Mouse (Mus musculus) forebrain, embryonic 11.5 days (tissue): ENCODE measurements around the gene Ssxb10. TPM values are rescaled to one million over a fixed set of nuclear protein-coding genes. Genes with fewer than 3 reads are reported as not detected.
A peak's percentile ranks its signal among the peaks of the same experiment; 100 is the strongest.
"Not testable (repeated sequence)": the region's sequence is repeated elsewhere in the genome, so short reads cannot be mapped to it uniquely, and the experiment has no call there.

Source experiments
- ATAC-seq: fragments of 200-750 bp; cut with Nextera tagmentation; replicated peaks from 2 replicates; pipeline ENCODE4 v1.8.0; 2017; ENCODE audit warnings: moderate TSS enrichment; ENCODE audit not compliant: low FRiP score
- DNase-seq: peaks from one replicate; pipeline ENCODE4 v3.0.0-alpha.2; 2017; ENCODE audit warnings: low spot score
- H3K27ac ChIP-seq: fragments of 300-500 bp; sonication (generic); 2 replicates; pipeline ENCODE4 v1.5.1; 2014; ENCODE audit warnings: low read depth, low read length
- H3K27me3 ChIP-seq: fragments of 300-500 bp; sonication (generic); 2 replicates; pipeline ENCODE4 v1.6.1; 2014; ENCODE audit warnings: mild to moderate bottlenecking, low read length, mixed read lengths; ENCODE audit not compliant: control insufficient read depth, insufficient read depth
- H3K36me3 ChIP-seq: fragments of 300-500 bp; sonication (generic); 2 replicates; pipeline ENCODE4 v1.6.1; 2014; ENCODE audit warnings: mild to moderate bottlenecking, low read length, moderate library complexity, mixed read lengths; ENCODE audit not compliant: control insufficient read depth, insufficient read depth
- H3K4me1 ChIP-seq: fragments of 300-500 bp; sonication (generic); replicated peaks from 2 replicates; pipeline ENCODE4 v1.6.1; 2014; ENCODE audit warnings: low read length, mixed read lengths; ENCODE audit not compliant: control insufficient read depth, insufficient read depth
- H3K4me2 ChIP-seq: fragments of 300-500 bp; sonication (generic); 2 replicates; pipeline ENCODE4 v1.6.1; 2014; ENCODE audit warnings: low read depth, mild to moderate bottlenecking, low read length, moderate library complexity, mixed read lengths; ENCODE audit not compliant: severe bottlenecking
- H3K4me3 ChIP-seq: fragments of 300-500 bp; sonication (generic); 2 replicates; pipeline ENCODE4 v1.5.1; 2014; ENCODE audit warnings: low read depth, low read length
- H3K9ac ChIP-seq: fragments of 300-500 bp; sonication (generic); 2 replicates; pipeline ENCODE4 v1.6.1; 2014; ENCODE audit warnings: low read length
- H3K9me3 ChIP-seq: fragments of 300-500 bp; sonication (generic); 2 replicates; pipeline ENCODE4 v1.6.1; 2016; ENCODE audit warnings: low read length, mixed read lengths; ENCODE audit not compliant: control insufficient read depth
- WGBS: fragments of 180-500 bp; shearing (Covaris S2); extraction: QIAGEN DNeasy Blood & Tissue Kit; methylation state at CpG from one replicate; pipeline ENCODE4 v1.1.7; 2014; 5-methylcytosine and 5-hydroxymethylcytosine counted together
- polyA plus RNA-seq: library from polyadenylated mRNA; unstranded; fragments of >200 nt; fragmentation: Nextera tagmentation; extraction: Ambion mirVana; gene quantifications from 2 replicates; pipeline ENCODE4 v1.2.1, GENCODE M21; 2014

Ssxb10 gene
- polyA plus RNA-seq = not detected in 2 replicates

GRCm38 (mm10) chrX:8327124-8327523 lies at the start of gene Ssxb10:
Ssxb10 (plus strand) TSS chrX:8327424.
- Histone ChIP-seq H3K9me3 (peaks cover 2% of the 10 kb centered on the region; the same call in 1 of the 2 replicates), H3K9ac (no peak within 1 kb of the TSS), H3K4me1 (no peaks in the 10 kb centered on the region), H3K36me3 (no peaks in the 10 kb centered on the region), H3K27me3 (no peaks in the 10 kb centered on the region), H3K27ac (no peak within 1 kb of the TSS), H3K4me3 (no peak within 1 kb of the TSS), H3K4me2 (no peak within 1 kb of the TSS)
- no peak for DNase-seq
- WGBS = 70% methylated on average over 2 of the region's 2 CpGs
- no peak for ATAC-seq

- no peak overlapping the region for H3K27ac ChIP-seq
- no peaks in the 10 kb centered on the region for H3K4me1 ChIP-seq
- no peaks in the 10 kb centered on the region for H3K9me3 ChIP-seq
- no peaks in the 10 kb centered on the region for H3K27me3 ChIP-seq
- H3K4me2 ChIP-seq = no peak overlapping the region
- no peak overlapping the region for H3K9ac ChIP-seq
- ATAC-seq = no peak
- 75% methylated on average over 5 of the region's 5 CpGs for WGBS
- no peak for DNase-seq
- H3K4me3 ChIP-seq = no peak overlapping the region
- H3K36me3 ChIP-seq = no peaks in the 10 kb centered on the region
Observed at GRCm38 (mm10) chrX:8288621-8289020, 38.6 kb upstream of the Ssxb10 start.

GRCm38 (mm10) chrX:8309302-8309701 lies 17.9 kb upstream of the Ssxb10 start:
- no peak for ATAC-seq
- H3K27ac ChIP-seq = no peak overlapping the region
- H3K4me2 ChIP-seq = no peak overlapping the region
- WGBS = 100% methylated on average over 1 of the region's 1 CpGs
- no peaks in the 10 kb centered on the region for H3K9me3 ChIP-seq
- no peak overlapping the region for H3K9ac ChIP-seq
- H3K27me3 ChIP-seq = no peaks in the 10 kb centered on the region
- H3K36me3 ChIP-seq = no peaks in the 10 kb centered on the region
- H3K4me3 ChIP-seq = no peak overlapping the region
- no peaks in the 10 kb centered on the region for H3K4me1 ChIP-seq
- no peak for DNase-seq

DNA sequence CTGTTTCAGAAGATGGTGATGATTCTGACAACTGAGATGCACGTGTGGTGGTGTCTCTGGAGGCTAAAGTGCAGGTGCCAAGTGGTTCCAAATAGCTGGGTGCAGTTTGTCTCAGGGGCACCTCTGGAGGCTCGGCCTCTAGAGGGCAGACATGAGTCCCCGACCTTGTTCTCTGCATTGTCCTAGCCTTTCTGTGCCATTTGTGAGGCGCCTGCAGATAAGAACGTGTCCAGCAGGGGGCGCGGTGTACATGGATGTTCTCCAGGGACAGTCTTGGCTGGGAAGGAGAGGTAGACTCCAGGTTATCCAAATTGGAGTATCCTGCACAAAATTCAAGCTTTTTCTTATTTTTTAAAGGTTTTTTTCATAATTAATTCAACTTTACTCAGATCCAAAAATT lies 12.3 kb upstream of the Ssxb10 start:
- 14% methylated on average over 7 of the region's 7 CpGs for WGBS
- not testable (repeated sequence) for H3K4me2 ChIP-seq
- peak; percentile 56 for DNase-seq

GRCm38 (mm10) chrX:8366678-8367077 lies 39.5 kb downstream of the Ssxb10 start, which contains the start of gene Ssxb9:
Ssxb9 (plus strand) TSS chrX:8366978.
- not testable (repeated sequence) for H3K4me1 ChIP-seq, H3K9me3 ChIP-seq, H3K27ac ChIP-seq, H3K9ac ChIP-seq, H3K27me3 ChIP-seq, DNase-seq, H3K4me2 ChIP-seq, H3K4me3 ChIP-seq, ATAC-seq, H3K36me3 ChIP-seq
- 42% methylated on average over 1 of the region's 1 CpGs for WGBS

More for the DNA sequence above, 12.3 kb upstream of the Ssxb10 start:
- not testable (repeated sequence) for ATAC-seq, H3K27me3 ChIP-seq, H3K27ac ChIP-seq, H3K4me1 ChIP-seq, H3K36me3 ChIP-seq, H3K9ac ChIP-seq, H3K9me3 ChIP-seq, H3K4me3 ChIP-seq

Other genes with a start within 250 kb of the Ssxb10 start
- 0.12 and 0.51 TPM in 2 replicates for gene Was, start 236.9 kb upstream of the Ssxb10 start, polyA plus RNA-seq
- 26.6 and 27.4 TPM in 2 replicates for gene Wdr13, start 194.5 kb upstream of the Ssxb10 start, polyA plus RNA-seq
- gene Rbm3, start 181.5 kb upstream of the Ssxb10 start, polyA plus RNA-seq = 466 and 494 TPM in 2 replicates
- 13.5 and 13.9 TPM in 2 replicates for gene Tbc1d25, start 151.2 kb upstream of the Ssxb10 start, polyA plus RNA-seq
- 24.5 and 25.2 TPM in 2 replicates for gene Ebp, start 133.9 kb upstream of the Ssxb10 start, polyA plus RNA-seq
- gene Porcn, start 120.9 kb upstream of the Ssxb10 start, polyA plus RNA-seq = 13.6 and 14.5 TPM in 2 replicates
- 40.4 and 47.1 TPM in 2 replicates for gene Ftsj1, start 75.0 kb upstream of the Ssxb10 start, polyA plus RNA-seq
- gene Slc38a5, start 56.3 kb upstream of the Ssxb10 start, polyA plus RNA-seq = 5.4 and 6.1 TPM in 2 replicates
- gene Ssxb9, start 39.6 kb downstream of the Ssxb10 start, polyA plus RNA-seq = not detected in 2 replicates
- not detected in 2 replicates for gene Ssxb1, start 85.9 kb downstream of the Ssxb10 start, polyA plus RNA-seq
- not detected in 2 replicates for gene Ssxb2, start 134.3 kb downstream of the Ssxb10 start, polyA plus RNA-seq
- not detected in 2 replicates for gene Gm14459, start 197.5 kb downstream of the Ssxb10 start, polyA plus RNA-seq
- not detected in 2 replicates for gene Ssxb6, start 220.8 kb downstream of the Ssxb10 start, polyA plus RNA-seq